Mouse (Mus musculus) neural tube, embryonic 13.5 days (tissue): ENCODE measurements around the gene Tnfaip8l3. TPM values are rescaled to one million over a fixed set of nuclear protein-coding genes. Genes with fewer than 3 reads are reported as not detected.

ENCODE experiments used
- ATAC-seq: fragments of 200-750 bp; cut with Nextera tagmentation; 2 replicates; pipeline ENCODE4 v1.8.0; 2017; ENCODE audit warnings: low read depth, mild to moderate bottlenecking, moderate TSS enrichment, moderate library complexity
- H3K27ac ChIP-seq: fragments of 300-500 bp; sonication (generic); replicated peaks from 2 replicates; pipeline ENCODE4 v1.5.1; 2015; ENCODE audit warnings: moderate library complexity, mild to moderate bottlenecking, inconsistent platforms
- H3K27me3 ChIP-seq: fragments of 300-500 bp; sonication (generic); 2 replicates; pipeline ENCODE4 v1.6.1; 2015; ENCODE audit warnings: mild to moderate bottlenecking, inconsistent platforms
- H3K36me3 ChIP-seq: fragments of 300-500 bp; sonication (generic); 2 replicates; pipeline ENCODE4 v1.6.1; 2015; ENCODE audit warnings: mild to moderate bottlenecking, inconsistent platforms
- H3K4me1 ChIP-seq: fragments of 300-500 bp; sonication (generic); replicated peaks from 2 replicates; pipeline ENCODE4 v1.6.1; 2015; ENCODE audit warnings: inconsistent platforms
- H3K4me2 ChIP-seq: fragments of 300-500 bp; sonication (generic); 2 replicates; pipeline ENCODE4 v1.6.1; 2015; ENCODE audit warnings: inconsistent platforms, mild to moderate bottlenecking, moderate library complexity
- H3K4me3 ChIP-seq: fragments of 300-500 bp; sonication (generic); 2 replicates; pipeline ENCODE4 v1.5.1; 2015; ENCODE audit warnings: mild to moderate bottlenecking, inconsistent platforms
- H3K9ac ChIP-seq: fragments of 300-500 bp; sonication (generic); 2 replicates; pipeline ENCODE4 v1.6.1; 2015; ENCODE audit warnings: moderate library complexity, mild to moderate bottlenecking, inconsistent platforms
- H3K9me3 ChIP-seq: fragments of 300-500 bp; sonication (generic); 2 replicates; pipeline ENCODE4 v1.6.1; 2016; ENCODE audit warnings: inconsistent platforms
- WGBS: fragments of 180-500 bp; shearing (Covaris S2); methylation state at CpG from one replicate; pipeline ENCODE4 v1.1.7; 2015; 5-methylcytosine and 5-hydroxymethylcytosine counted together
- polyA plus RNA-seq: library from polyadenylated mRNA; unstranded; fragments of >200 nt; fragmentation: Nextera tagmentation; extraction: Ambion mirVana; gene quantifications from 2 replicates; pipeline ENCODE4 v1.2.1, GENCODE M21; 2015

Tnfaip8l3 gene
- polyA plus RNA-seq: 0.82 and 1.5 TPM in 2 replicates

- H3K9me3 ChIP-seq: no peaks in the 10 kb centered on the region
- H3K4me3 ChIP-seq: peak within 1 kb of the TSS; percentile 51
- H3K9ac ChIP-seq: peak within 1 kb of the TSS; percentile 73
- H3K27me3 ChIP-seq: peaks cover 46% of the 10 kb centered on the region
- peak within 1 kb of the TSS; percentile 99 for H3K4me2 ChIP-seq
- ATAC-seq: peak; percentile 89
- under 1% methylated on average over 33 of the region's 35 CpGs for WGBS
- H3K4me1 ChIP-seq: peaks cover 27% of the 10 kb centered on the region
- no peaks in the 10 kb centered on the region for H3K36me3 ChIP-seq
- no peak within 1 kb of the TSS for H3K27ac ChIP-seq
These were observed at the start of gene Tnfaip8l3 for GRCm38 (mm10) chr9:54068032-54068649. Gene Tnfaip8l3, minus strand, starts transcription at chr9:54068388.

DNA sequence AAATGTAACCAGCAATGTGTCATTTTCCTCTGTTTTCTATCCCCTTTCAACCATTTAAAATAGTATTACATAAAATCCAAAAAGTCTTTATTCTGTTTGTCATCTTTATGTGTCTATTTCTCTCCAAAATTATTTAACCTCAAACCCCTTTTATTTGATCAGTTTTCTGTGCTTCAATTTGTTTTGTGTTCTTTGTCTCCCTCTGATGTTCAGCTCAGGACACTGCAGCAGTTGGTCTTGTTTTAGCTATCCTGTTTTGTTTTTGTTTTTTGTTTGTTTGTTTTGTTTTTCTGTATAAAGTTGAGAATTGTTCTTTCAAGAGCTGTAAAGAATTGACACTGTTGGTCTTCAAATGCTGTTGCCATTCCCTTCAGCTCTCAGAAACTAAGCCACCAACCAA lies 44.5 kb upstream of the Tnfaip8l3 start:
- no peak overlapping the region for H3K27ac ChIP-seq
- no peak overlapping the region for H3K9ac ChIP-seq
- H3K9me3 ChIP-seq: no peaks in the 10 kb centered on the region
- H3K36me3 ChIP-seq: no peaks in the 10 kb centered on the region
- no peak overlapping the region for H3K4me3 ChIP-seq
- no peak overlapping the region for H3K4me2 ChIP-seq
- H3K4me1 ChIP-seq: no peaks in the 10 kb centered on the region
- H3K27me3 ChIP-seq: no peaks in the 10 kb centered on the region
- no peak for ATAC-seq

GRCm38 (mm10) chr9:54098636-54099035 lies 30.4 kb upstream of the Tnfaip8l3 start:
- Histone ChIP-seq H3K9ac (no peak overlapping the region), H3K4me1 (no peaks in the 10 kb centered on the region), H3K4me3 (no peak overlapping the region), H3K4me2 (no peak overlapping the region), H3K27ac (no peak overlapping the region), H3K9me3 (no peaks in the 10 kb centered on the region), H3K27me3 (no peaks in the 10 kb centered on the region), H3K36me3 (no peaks in the 10 kb centered on the region)
- ATAC-seq: no peak

DNA sequence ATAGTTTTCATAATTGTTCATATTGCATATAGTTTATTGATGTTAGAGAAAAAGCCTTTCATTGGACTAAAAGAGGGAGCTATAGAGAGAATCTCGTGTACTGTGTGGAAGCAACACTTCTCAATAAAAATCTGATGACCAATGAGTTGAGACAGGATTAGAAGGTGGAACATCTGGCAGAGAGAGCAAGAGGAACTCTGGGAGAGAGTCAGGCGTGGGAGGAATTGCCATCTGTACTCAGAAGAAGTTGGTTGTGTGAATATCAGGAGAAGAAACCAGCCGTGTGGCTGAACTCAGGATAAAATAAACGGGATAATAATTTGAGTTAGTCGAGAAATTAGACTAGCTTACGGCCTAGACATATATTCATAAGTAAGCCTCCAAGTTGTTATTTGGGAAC lies 28.9 kb upstream of the Tnfaip8l3 start:
- Histone ChIP-seq H3K4me1 (no peaks in the 10 kb centered on the region), H3K27ac (no peak overlapping the region), H3K4me3 (no peak overlapping the region), H3K9ac (no peak overlapping the region), H3K9me3 (no peaks in the 10 kb centered on the region), H3K27me3 (no peaks in the 10 kb centered on the region), H3K4me2 (no peak overlapping the region), H3K36me3 (no peaks in the 10 kb centered on the region)
- 91% methylated on average over 6 of the region's 6 CpGs for WGBS
- no peak for ATAC-seq

GRCm38 (mm10) chr9:54084245-54084644 lies 16.1 kb upstream of the Tnfaip8l3 start:
- ATAC-seq: no peak
- Histone ChIP-seq H3K9ac (no peak overlapping the region), H3K4me3 (no peak overlapping the region), H3K4me1 (no peaks in the 10 kb centered on the region), H3K36me3 (no peaks in the 10 kb centered on the region), H3K4me2 (no peak overlapping the region), H3K27me3 (no peaks in the 10 kb centered on the region), H3K9me3 (no peaks in the 10 kb centered on the region), H3K27ac (no peak overlapping the region)
- WGBS: 83% methylated on average over 3 of the region's 3 CpGs

DNA sequence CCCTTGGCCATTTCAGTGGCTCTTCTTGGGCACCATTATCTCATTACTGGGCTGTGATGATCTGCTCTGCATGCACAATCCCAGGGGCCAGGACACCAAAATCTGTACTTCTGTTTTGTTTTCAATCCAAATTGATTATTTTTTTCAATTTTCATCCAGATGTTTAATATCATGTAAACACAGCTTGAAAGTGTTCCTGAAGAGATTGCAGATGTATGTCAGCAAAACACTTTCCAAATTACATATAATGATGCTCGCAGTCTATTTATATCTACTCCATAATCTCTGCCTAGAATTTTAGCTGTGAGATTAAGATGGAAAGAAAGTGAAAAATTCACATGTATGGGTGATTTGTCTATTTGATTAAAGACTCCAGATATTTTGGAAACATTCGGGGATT lies 9.6 kb upstream of the Tnfaip8l3 start:
- no peak overlapping the region for H3K9ac ChIP-seq
- no peak overlapping the region for H3K27ac ChIP-seq
- no peaks in the 10 kb centered on the region for H3K36me3 ChIP-seq
- H3K4me3 ChIP-seq: no peak overlapping the region
- H3K9me3 ChIP-seq: no peaks in the 10 kb centered on the region
- H3K4me1 ChIP-seq: no peaks in the 10 kb centered on the region
- no peaks in the 10 kb centered on the region for H3K27me3 ChIP-seq
- ATAC-seq: no peak
- 82% methylated on average over 2 of the region's 2 CpGs for WGBS
- H3K4me2 ChIP-seq: no peak overlapping the region

- no peak for ATAC-seq
- H3K4me3 ChIP-seq: no peak overlapping the region
- no peaks in the 10 kb centered on the region for H3K4me1 ChIP-seq
- peaks cover 4% of the 10 kb centered on the region for H3K27me3 ChIP-seq
- no peak overlapping the region for H3K4me2 ChIP-seq
- no peaks in the 10 kb centered on the region for H3K9me3 ChIP-seq
- WGBS: 82% methylated on average over 3 of the region's 3 CpGs
- H3K9ac ChIP-seq: no peak overlapping the region
- no peaks in the 10 kb centered on the region for H3K36me3 ChIP-seq
- no peak overlapping the region for H3K27ac ChIP-seq
These were observed 6.7 kb upstream of the Tnfaip8l3 start for GRCm38 (mm10) chr9:54074901-54075300.

DNA sequence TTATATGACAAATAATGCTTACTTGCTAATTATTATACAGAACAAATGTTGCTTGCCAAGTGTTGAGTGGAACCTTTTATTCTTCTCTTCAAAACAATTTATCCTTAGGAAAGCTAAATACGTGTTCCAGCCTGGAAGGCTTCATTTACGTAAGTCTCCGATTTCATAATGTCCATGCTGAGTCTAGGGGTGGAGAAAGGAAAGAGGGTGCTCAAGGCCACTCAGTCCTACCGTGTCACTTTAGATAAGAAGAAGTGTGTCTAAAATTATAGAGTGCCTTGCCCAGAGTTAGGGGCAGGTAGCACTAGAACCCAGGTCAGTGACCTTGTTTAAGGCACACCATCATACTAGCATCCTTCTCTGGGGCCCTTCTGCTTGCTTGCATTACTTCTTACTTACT lies 5.5 kb upstream of the Tnfaip8l3 start:
- Histone ChIP-seq H3K4me1 (peaks cover 7% of the 10 kb centered on the region), H3K4me3 (no peak overlapping the region), H3K9me3 (no peaks in the 10 kb centered on the region), H3K36me3 (no peaks in the 10 kb centered on the region), H3K9ac (no peak overlapping the region), H3K27ac (no peak overlapping the region), H3K4me2 (no peak overlapping the region), H3K27me3 (peaks cover 15% of the 10 kb centered on the region)
- no peak for ATAC-seq
- WGBS: 92% methylated on average over 4 of the region's 4 CpGs

- Histone ChIP-seq H3K27me3 (peaks cover 35% of the 10 kb centered on the region), H3K4me1 (peaks cover 19% of the 10 kb centered on the region), H3K9me3 (no peaks in the 10 kb centered on the region), H3K9ac (no peak overlapping the region), H3K36me3 (no peaks in the 10 kb centered on the region), H3K4me2 (no peak overlapping the region), H3K4me3 (no peak overlapping the region), H3K27ac (no peak overlapping the region)
- ATAC-seq: no peak
- WGBS: 82% methylated on average over 7 of the region's 7 CpGs
These were observed 3.4 kb upstream of the Tnfaip8l3 start for GRCm38 (mm10) chr9:54071474-54072095.

- Histone ChIP-seq H3K27me3 (peaks cover 46% of the 10 kb centered on the region), H3K4me1 (peaks cover 27% of the 10 kb centered on the region), H3K9ac (0 out of 2 replicates have a peak overlapping the region, but pooled peaks have one; percentile 73), H3K4me2 (peak overlapping the region; percentile 99), H3K9me3 (no peaks in the 10 kb centered on the region), H3K27ac (no peak overlapping the region), H3K36me3 (no peaks in the 10 kb centered on the region), H3K4me3 (peak overlapping the region; percentile 51)
- WGBS: 55% methylated on average over 5 of the region's 5 CpGs
- no peak for ATAC-seq
These were observed 1.0 kb upstream of the Tnfaip8l3 start for GRCm38 (mm10) chr9:54069204-54069603.

DNA sequence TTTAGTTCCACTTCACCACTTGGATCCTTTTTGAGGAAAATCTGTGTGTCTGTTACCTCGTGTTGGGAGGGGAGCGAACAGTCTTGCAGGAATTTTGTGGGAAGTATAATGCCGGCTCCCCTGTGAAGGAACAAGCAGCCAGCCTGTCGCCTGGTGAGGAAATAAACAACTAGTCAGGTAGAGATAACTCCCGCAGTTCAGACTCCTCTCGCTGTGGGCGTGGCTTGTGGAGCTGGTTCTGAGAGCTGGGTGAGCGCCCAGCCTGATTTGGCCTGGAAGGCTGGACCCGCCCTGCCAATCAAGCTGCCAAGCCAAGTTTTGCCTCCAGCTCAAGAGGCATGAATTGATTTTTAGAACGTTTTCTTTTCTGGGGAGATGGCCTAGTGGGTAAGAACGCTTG lies 589 bp upstream of the Tnfaip8l3 start:
- Histone ChIP-seq H3K9ac (peak overlapping the region; percentile 73; the same call in 1 of the 2 replicates), H3K36me3 (no peaks in the 10 kb centered on the region), H3K4me1 (peaks cover 27% of the 10 kb centered on the region), H3K4me3 (peak overlapping the region; percentile 51), H3K27ac (no peak overlapping the region), H3K9me3 (no peaks in the 10 kb centered on the region), H3K4me2 (peak overlapping the region; percentile 99), H3K27me3 (peaks cover 46% of the 10 kb centered on the region)
- 2% methylated on average over 11 of the region's 11 CpGs for WGBS
- peak; percentile 36; the same call in 1 of the 2 replicates for ATAC-seq

- Histone ChIP-seq H3K4me2 (peak overlapping the region; percentile 99), H3K36me3 (no peaks in the 10 kb centered on the region), H3K9me3 (no peaks in the 10 kb centered on the region), H3K27me3 (peaks cover 46% of the 10 kb centered on the region), H3K4me3 (peak overlapping the region; percentile 51), H3K9ac (peak overlapping the region; percentile 73), H3K4me1 (peaks cover 27% of the 10 kb centered on the region), H3K27ac (no peak overlapping the region)
- 0 out of 2 replicates have a peak, but pooled peaks have one; percentile 49 for ATAC-seq
- 2% methylated on average over 16 of the region's 16 CpGs for WGBS
These were observed 551 bp downstream of the Tnfaip8l3 start for GRCm38 (mm10) chr9:54067642-54068031.

GRCm38 (mm10) chr9:54064836-54065235 lies 3.4 kb downstream of the Tnfaip8l3 start:
- no peak for ATAC-seq
- H3K4me3 ChIP-seq: no peak overlapping the region
- 21% methylated on average over 3 of the region's 3 CpGs for WGBS
- H3K27ac ChIP-seq: no peak overlapping the region
- H3K4me2 ChIP-seq: no peak overlapping the region
- H3K9ac ChIP-seq: no peak overlapping the region
- no peaks in the 10 kb centered on the region for H3K9me3 ChIP-seq
- no peaks in the 10 kb centered on the region for H3K36me3 ChIP-seq
- H3K4me1 ChIP-seq: peaks cover 27% of the 10 kb centered on the region
- H3K27me3 ChIP-seq: peaks cover 42% of the 10 kb centered on the region
